Mouse (Mus musculus): ENCODE results near the gene Itm2c. TPM values are rescaled to one million over a fixed set of nuclear protein-coding genes. Genes with fewer than 3 reads are reported as not detected.
A peak's percentile ranks its signal among the peaks of the same experiment; 100 is the strongest.

The Itm2c gene
- total RNA-seq (2017): 94.7 to 124 TPM (median 121 TPM) in 3 replicates

- ATAC-seq (replicated peaks; ENCODE audit: insufficient number of reproducible peaks, low FRiP score, low TSS enrichment, poor library complexity, severe bottlenecking): peak; percentile 45; the same call in 1 of the 2 replicates
Observed at GRCm38 (mm10) chr1:85894231-85894747, at the start of gene Itm2c. Itm2c (plus strand) TSS chr1:85894281.

- ATAC-seq (replicated peaks; ENCODE audit: insufficient number of reproducible peaks, low FRiP score, low TSS enrichment, poor library complexity, severe bottlenecking): no peak
Observed at GRCm38 (mm10) chr1:85844981-85845380, 49.1 kb upstream of the Itm2c start.

- no peak for ATAC-seq (replicated peaks; ENCODE audit: insufficient number of reproducible peaks, low FRiP score, low TSS enrichment, poor library complexity, severe bottlenecking)
Observed at GRCm38 (mm10) chr1:85845476-85845875, 48.6 kb upstream of the Itm2c start.

GRCm38 (mm10) chr1:85849016-85849415 is 45.1 kb upstream of the Itm2c start:
- ATAC-seq (replicated peaks; ENCODE audit: insufficient number of reproducible peaks, low FRiP score, low TSS enrichment, poor library complexity, severe bottlenecking): no peak

GRCm38 (mm10) chr1:85850851-85851250 is 43.2 kb upstream of the Itm2c start:
- ATAC-seq (replicated peaks; ENCODE audit: insufficient number of reproducible peaks, low FRiP score, low TSS enrichment, poor library complexity, severe bottlenecking): no peak

GRCm38 (mm10) chr1:85852996-85853689 is 40.9 kb upstream of the Itm2c start:
- peak; percentile 85 for ATAC-seq (replicated peaks; ENCODE audit: insufficient number of reproducible peaks, low FRiP score, low TSS enrichment, poor library complexity, severe bottlenecking)

- ATAC-seq (replicated peaks; ENCODE audit: insufficient number of reproducible peaks, low FRiP score, low TSS enrichment, poor library complexity, severe bottlenecking): no peak
Observed at GRCm38 (mm10) chr1:85853865-85854264, 40.2 kb upstream of the Itm2c start.

- no peak for ATAC-seq (replicated peaks; ENCODE audit: insufficient number of reproducible peaks, low FRiP score, low TSS enrichment, poor library complexity, severe bottlenecking)
Observed at GRCm38 (mm10) chr1:85854475-85854874, 39.6 kb upstream of the Itm2c start.

- ATAC-seq (replicated peaks; ENCODE audit: insufficient number of reproducible peaks, low FRiP score, low TSS enrichment, poor library complexity, severe bottlenecking): no peak
Observed at GRCm38 (mm10) chr1:85856266-85856665, 37.8 kb upstream of the Itm2c start.

- ATAC-seq (replicated peaks; ENCODE audit: insufficient number of reproducible peaks, low FRiP score, low TSS enrichment, poor library complexity, severe bottlenecking): no peak
Observed at GRCm38 (mm10) chr1:85857261-85857754, 36.8 kb upstream of the Itm2c start.

- no peak for ATAC-seq (replicated peaks; ENCODE audit: insufficient number of reproducible peaks, low FRiP score, low TSS enrichment, poor library complexity, severe bottlenecking)
Observed at GRCm38 (mm10) chr1:85864383-85864782, 29.7 kb upstream of the Itm2c start.

- ATAC-seq (replicated peaks; ENCODE audit: insufficient number of reproducible peaks, low FRiP score, low TSS enrichment, poor library complexity, severe bottlenecking): no peak
Observed at GRCm38 (mm10) chr1:85870001-85870400, 24.1 kb upstream of the Itm2c start.

- ATAC-seq (replicated peaks; ENCODE audit: insufficient number of reproducible peaks, low FRiP score, low TSS enrichment, poor library complexity, severe bottlenecking): no peak
Observed at GRCm38 (mm10) chr1:85870546-85870945, 23.5 kb upstream of the Itm2c start.

- no peak for ATAC-seq (replicated peaks; ENCODE audit: insufficient number of reproducible peaks, low FRiP score, low TSS enrichment, poor library complexity, severe bottlenecking)
Observed at GRCm38 (mm10) chr1:85882003-85882402, 12.1 kb upstream of the Itm2c start.

- ATAC-seq (replicated peaks; ENCODE audit: insufficient number of reproducible peaks, low FRiP score, low TSS enrichment, poor library complexity, severe bottlenecking): no peak; the same call in 1 of the 2 replicates
Observed at GRCm38 (mm10) chr1:85887221-85887620, 6.9 kb upstream of the Itm2c start.

- peak; percentile 6; the same call in 1 of the 2 replicates for ATAC-seq (replicated peaks; ENCODE audit: insufficient number of reproducible peaks, low FRiP score, low TSS enrichment, poor library complexity, severe bottlenecking)
Observed at GRCm38 (mm10) chr1:85894748-85895360, 773 bp downstream of the Itm2c start.

- peak; percentile 75 for ATAC-seq (replicated peaks; ENCODE audit: insufficient number of reproducible peaks, low FRiP score, low TSS enrichment, poor library complexity, severe bottlenecking)
Observed at GRCm38 (mm10) chr1:85895391-85895837, 1.3 kb downstream of the Itm2c start.

- no peak for ATAC-seq (replicated peaks; ENCODE audit: insufficient number of reproducible peaks, low FRiP score, low TSS enrichment, poor library complexity, severe bottlenecking)
Observed at GRCm38 (mm10) chr1:85896110-85896509, 2.0 kb downstream of the Itm2c start.

- ATAC-seq (replicated peaks; ENCODE audit: insufficient number of reproducible peaks, low FRiP score, low TSS enrichment, poor library complexity, severe bottlenecking): no peak
Observed at GRCm38 (mm10) chr1:85896781-85897700, 3.0 kb downstream of the Itm2c start.

Measured in monocyte, adult 5-6 weeks (primary cell).